Mouse (Mus musculus) left cerebral cortex, postnatal 36 days (tissue): ENCODE results near the gene Vstm2b. TPM values are rescaled to one million over a fixed set of nuclear protein-coding genes. Genes with fewer than 3 reads are reported as not detected.

Source experiments
- DNase-seq, 2 experiments: peaks; one replicate each; pipeline ENCODE4 v3.0.0; 2021 to 2022; ENCODE audit warnings: low spot score in 2 of 2, mixed read lengths in 1 of 2
- intact Hi-C: fragments of 180-260 bp; cut with DNase I; formaldehyde crosslinking; loops from one replicate; pipeline ENCODE4 v1.15.1; 2025
- total RNA-seq, 2 experiments: library from RNA; stranded (reverse); gene quantifications; 2 replicates each; pipeline ENCODE4 v1.2.3; 2021

Gene Vstm2b
- total RNA-seq, 2 experiments from 2014 or later: 51.0 to 63.0 TPM

GRCm38 (mm10) chr7:40942233-40942935, 44.3 kb downstream of the Vstm2b start:
- peak in 1 of 2 experiments; percentile 11 for DNase-seq
- intact Hi-C loops: loop anchor here (2.0 to 5.0 kb wide), 3 partner anchors 870 to 1226 kb away; no protein-coding TSS in a partner anchor

Other genes starting within 250 kb of the Vstm2b start
- gene 4930433I11Rik, start 89.2 kb downstream of the Vstm2b start, total RNA-seq: not detected
- gene Gm4884, start 134.4 kb downstream of the Vstm2b start, total RNA-seq: not detected